Mouse (Mus musculus): ENCODE measurements at regions not wholly inside any gene's neighbourhood (a gene's known extent, or its start where the extent isn't known, plus 50 kb on each side); places are given as distances from the start of the nearest gene placed in this dataset.

GRCm38 (mm10) chr12:65390330-65390729 is 165.0 kb downstream of the Wdr20rt start:
- no peak for TF ChIP-seq MAX (IDR thresholded peaks at IDR 0.05; ENCODE audit: low read length)
- TF ChIP-seq KAT2A (IDR thresholded peaks at IDR 0.05; ENCODE audit: insufficient replicate concordance, low read length) = no peak
- no peak for TF ChIP-seq RCOR1 (conservative IDR thresholded peaks at IDR 0.05; ENCODE audit: low read depth, low read length)
- TF ChIP-seq ZNF384 (IDR thresholded peaks at IDR 0.05; ENCODE audit: low read depth, low read length) = no peak
- TF ChIP-seq CTCF (conservative IDR thresholded peaks at IDR 0.05 in 1 of 2, IDR thresholded peaks at IDR 0.05 in 1 of 2; ENCODE audit: low read depth in 2 of 2, low read length in 2 of 2) = no peak
- no peak for TF ChIP-seq MXI1 (IDR thresholded peaks at IDR 0.05; ENCODE audit: low read depth, low read length)
- TF ChIP-seq NRF1 (IDR thresholded peaks at IDR 0.05; ENCODE audit: low read depth, low read length) = no peak

Data from CH12.LX (cell line).